Mouse (Mus musculus) bone marrow macrophage, adult 2 months (primary cell): ENCODE measurements around the gene Ralgps1.

Experiments
- CTCF ChIP-seq: IDR thresholded peaks from 2 replicates; pipeline ENCODE4 v1.5.1; 2012; ENCODE audit warnings: low read depth, mild to moderate bottlenecking, low read length, moderate library complexity
- POLR2A ChIP-seq: IDR thresholded peaks from 2 replicates; pipeline ENCODE4 v1.6.1; 2012; ENCODE audit warnings: mild to moderate bottlenecking, low read depth, low read length, borderline replicate concordance

- TF ChIP-seq CTCF (no peak), POLR2A (no peak)
These were observed 197.6 kb downstream of the Ralgps1 start for GRCm38 (mm10) chr2:33173686-33174085.
